Mouse (Mus musculus): ENCODE measurements around the gene Isoc2a. TPM values are rescaled to one million over a fixed set of nuclear protein-coding genes. Genes with fewer than 3 reads are reported as not detected.

Gene Isoc2a
- polyA plus RNA-seq, 1 experiment from 2014 or later: 0.72 TPM

- H3K4me1 ChIP-seq (replicated peaks; ENCODE audit: insufficient read depth, low read length): peaks cover 8% of the 10 kb centered on the region
- 9% methylated on average over 19 of the region's 19 CpGs for WGBS
- no peak overlapping the region for H3K27ac ChIP-seq
- H3K9ac ChIP-seq (ENCODE audit: low read depth, low read length): peak overlapping the region; percentile 44; the same call in 1 of the 2 replicates
- peak overlapping the region; percentile 24 for H3K4me3 ChIP-seq (replicated peaks; ENCODE audit: low read depth, low read length)
- DNase-seq (ENCODE audit: low spot score) (peak; percentile 49), ATAC-seq (replicated peaks; ENCODE audit: low FRiP score, low read depth) (no peak)
- TF ChIP-seq CTCF (IDR thresholded peaks at IDR 0.05; ENCODE audit: low read depth): no peak; the same call in 1 of the 2 replicates
- no peaks in the 10 kb centered on the region for H3K36me3 ChIP-seq (ENCODE audit: insufficient read depth, low read length)
- no peaks in the 10 kb centered on the region for H3K9me3 ChIP-seq (replicated peaks; ENCODE audit: low read length)
- peak overlapping the region; percentile 61 for H3K4me2 ChIP-seq (ENCODE audit: low read length)
- H3K27me3 ChIP-seq (ENCODE audit: insufficient read depth, low read length): no peaks in the 10 kb centered on the region
Measured at GRCm38 (mm10) chr7:4899649-4900522, 22.9 kb downstream of the Isoc2a start.

- no peaks in the 10 kb centered on the region for H3K36me3 ChIP-seq (ENCODE audit: insufficient read depth, low read length)
- H3K4me3 ChIP-seq (replicated peaks; ENCODE audit: low read depth, low read length): 0 out of 2 replicates have a peak overlapping the region, but pooled peaks have one; percentile 24
- DNase-seq (ENCODE audit: low spot score): no peak
- H3K9ac ChIP-seq (ENCODE audit: low read depth, low read length): no peak overlapping the region
- H3K27ac ChIP-seq: no peak overlapping the region
- no peak for TF ChIP-seq CTCF (IDR thresholded peaks at IDR 0.05; ENCODE audit: low read depth)
- no peaks in the 10 kb centered on the region for H3K9me3 ChIP-seq (replicated peaks; ENCODE audit: low read length)
- WGBS: 32% methylated on average over 11 of the region's 11 CpGs
- ATAC-seq (replicated peaks; ENCODE audit: low FRiP score, low read depth): no peak
- H3K27me3 ChIP-seq (ENCODE audit: insufficient read depth, low read length): no peaks in the 10 kb centered on the region
- peaks cover 8% of the 10 kb centered on the region for H3K4me1 ChIP-seq (replicated peaks; ENCODE audit: insufficient read depth, low read length)
- H3K4me2 ChIP-seq (ENCODE audit: low read length): peak overlapping the region; percentile 61
Measured at GRCm38 (mm10) chr7:4900523-4900851, 23.5 kb downstream of the Isoc2a start.

GRCm38 (mm10) chr7:4901171-4901570, 24.2 kb downstream of the Isoc2a start:
- Histone ChIP-seq H3K4me3 (replicated peaks; ENCODE audit: low read depth, low read length) (no peak overlapping the region), H3K27me3 (ENCODE audit: insufficient read depth, low read length) (no peaks in the 10 kb centered on the region), H3K9me3 (replicated peaks; ENCODE audit: low read length) (no peaks in the 10 kb centered on the region), H3K4me1 (replicated peaks; ENCODE audit: insufficient read depth, low read length) (peaks cover 8% of the 10 kb centered on the region), H3K9ac (ENCODE audit: low read depth, low read length) (no peak overlapping the region), H3K27ac (no peak overlapping the region), H3K36me3 (ENCODE audit: insufficient read depth, low read length) (no peaks in the 10 kb centered on the region), H3K4me2 (ENCODE audit: low read length) (no peak overlapping the region)
- DNase-seq (ENCODE audit: low spot score) (peak; percentile 40), ATAC-seq (replicated peaks; ENCODE audit: low FRiP score, low read depth) (no peak)
- 58% methylated on average over 8 of the region's 8 CpGs for WGBS
- peak; percentile 60 for TF ChIP-seq CTCF (IDR thresholded peaks at IDR 0.05; ENCODE audit: low read depth)

- Histone ChIP-seq H3K4me3 (replicated peaks; ENCODE audit: low read depth, low read length) (no peak overlapping the region), H3K27me3 (ENCODE audit: insufficient read depth, low read length) (no peaks in the 10 kb centered on the region), H3K27ac (no peak overlapping the region), H3K4me1 (replicated peaks; ENCODE audit: insufficient read depth, low read length) (peaks cover 8% of the 10 kb centered on the region), H3K9ac (ENCODE audit: low read depth, low read length) (no peak overlapping the region), H3K36me3 (ENCODE audit: insufficient read depth, low read length) (no peaks in the 10 kb centered on the region), H3K9me3 (replicated peaks; ENCODE audit: low read length) (no peaks in the 10 kb centered on the region), H3K4me2 (ENCODE audit: low read length) (no peak overlapping the region)
- no peak for TF ChIP-seq CTCF (IDR thresholded peaks at IDR 0.05; ENCODE audit: low read depth)
- 82% methylated on average over 9 of the region's 9 CpGs for whole genome bisulfite sequencing
- ATAC-seq (replicated peaks; ENCODE audit: low FRiP score, low read depth) (no peak), DNase-seq (ENCODE audit: low spot score) (no peak)
Measured at GRCm38 (mm10) chr7:4902404-4902803, 25.5 kb downstream of the Isoc2a start.

- Histone ChIP-seq H3K27ac (no peak within 1 kb of the TSS), H3K4me3 (replicated peaks; ENCODE audit: low read depth, low read length) (no peak within 1 kb of the TSS), H3K4me2 (ENCODE audit: low read length) (no peak within 1 kb of the TSS), H3K36me3 (ENCODE audit: insufficient read depth, low read length) (no peaks in the 10 kb centered on the region), H3K9me3 (replicated peaks; ENCODE audit: low read length) (no peaks in the 10 kb centered on the region), H3K27me3 (ENCODE audit: insufficient read depth, low read length) (no peaks in the 10 kb centered on the region), H3K9ac (ENCODE audit: low read depth, low read length) (no peak within 1 kb of the TSS), H3K4me1 (replicated peaks; ENCODE audit: insufficient read depth, low read length) (no peaks in the 10 kb centered on the region)
- DNase-seq (ENCODE audit: low spot score): no peak
- ATAC-seq (replicated peaks; ENCODE audit: low FRiP score, low read depth): no peak
- WGBS: 43% methylated on average over 10 of the region's 10 CpGs
- TF ChIP-seq CTCF (IDR thresholded peaks at IDR 0.05; ENCODE audit: low read depth): no peak
Measured at GRCm38 (mm10) chr7:4906466-4906950, 29.6 kb downstream of the Isoc2a start, which contains the start of gene Gm36210. Gm36210 (minus strand) TSS chr7:4906516.

GRCm38 (mm10) chr7:4911561-4911960, 34.6 kb downstream of the Isoc2a start:
- peak; percentile 66 for TF ChIP-seq CTCF (IDR thresholded peaks at IDR 0.05; ENCODE audit: low read depth)
- ATAC-seq (replicated peaks; ENCODE audit: low FRiP score, low read depth): no peak
- Histone ChIP-seq H3K27me3 (ENCODE audit: insufficient read depth, low read length) (no peaks in the 10 kb centered on the region), H3K9me3 (replicated peaks; ENCODE audit: low read length) (no peaks in the 10 kb centered on the region), H3K4me2 (ENCODE audit: low read length) (no peak overlapping the region), H3K36me3 (ENCODE audit: insufficient read depth, low read length) (no peaks in the 10 kb centered on the region), H3K9ac (ENCODE audit: low read depth, low read length) (no peak overlapping the region), H3K4me1 (replicated peaks; ENCODE audit: insufficient read depth, low read length) (peaks cover 8% of the 10 kb centered on the region; the same call in 1 of the 2 replicates), H3K27ac (no peak overlapping the region), H3K4me3 (replicated peaks; ENCODE audit: low read depth, low read length) (no peak overlapping the region)
- DNase-seq (ENCODE audit: low spot score): peak; percentile 78
- WGBS: 29% methylated on average over 9 of the region's 9 CpGs

All from kidney, postnatal 0 days (tissue).